Mouse (Mus musculus) CH12.LX (cell line): ENCODE results near the gene Snx8. TPM values are rescaled to one million over a fixed set of nuclear protein-coding genes. Genes with fewer than 3 reads are reported as not detected.

Source experiments
- DNase-seq: peaks from one replicate; pipeline ENCODE4 v3.0.0-alpha.2; 2013; ENCODE audit errors: extremely low read depth
- H3K27ac ChIP-seq: 2 replicates; pipeline ENCODE4 v1.5.1; 2012; ENCODE audit warnings: low read depth, mild to moderate bottlenecking, control low read depth, moderate library complexity; ENCODE audit not compliant: insufficient read depth
- H3K27me3 ChIP-seq: replicated peaks from 2 replicates; pipeline ENCODE3; 2012; ENCODE audit warnings: inconsistent platforms
- H3K36me3 ChIP-seq, 2 experiments: replicated peaks in 1 of 2; 2 replicates each; pipeline versions ENCODE3 to v1.6.1; 2012; ENCODE audit warnings: inconsistent platforms in 1 of 2, low read length in 1 of 2, mild to moderate bottlenecking in 1 of 2, mixed read lengths in 1 of 2, moderate library complexity in 1 of 2; ENCODE audit not compliant: control insufficient read depth in 1 of 2, insufficient read depth in 1 of 2
- H3K4me1 ChIP-seq, 2 experiments: 2 replicates each; pipeline ENCODE4 v1.6.1; 2012; ENCODE audit warnings: inconsistent platforms in 1 of 2, moderate library complexity in 1 of 2; ENCODE audit not compliant: insufficient read depth in 2 of 2, control insufficient read depth in 1 of 2
- H3K4me2 ChIP-seq: 2 replicates; pipeline ENCODE4 v1.6.1; 2012; ENCODE audit warnings: low read depth, mild to moderate bottlenecking, control low read depth; ENCODE audit not compliant: poor library complexity, insufficient read depth, severe bottlenecking
- H3K4me3 ChIP-seq, 3 experiments: fragments of 150-350 bp in 1 of 3; sonication (generic) in 1 of 3; replicated peaks in 1 of 3; 2 replicates each; pipeline versions ENCODE3 to v1.5.1; 2011 to 2012; ENCODE audit warnings: low read depth in 2 of 3, low read length in 2 of 3, mild to moderate bottlenecking in 2 of 3, moderate library complexity in 2 of 3, control low read depth in 1 of 3, improper control_type of control experiment in 1 of 3, inconsistent platforms in 1 of 3, mixed read lengths in 1 of 3; ENCODE audit not compliant: poor library complexity in 1 of 3
- H3K79me2 ChIP-seq: replicated peaks from 2 replicates; pipeline ENCODE4 v1.6.1; 2012; ENCODE audit warnings: mild to moderate bottlenecking, moderate library complexity; ENCODE audit not compliant: control insufficient read depth, poor library complexity, insufficient read depth, severe bottlenecking; ENCODE audit errors: extremely low read depth
- H3K9ac ChIP-seq: 2 replicates; pipeline ENCODE4 v1.6.1; 2012; ENCODE audit warnings: low read depth, mild to moderate bottlenecking, control low read depth, moderate library complexity; ENCODE audit not compliant: insufficient read depth
- H3K9me3 ChIP-seq: replicated peaks from 2 replicates; pipeline ENCODE3; 2012; ENCODE audit warnings: low read length, inconsistent platforms, mixed read lengths
- BHLHE40 ChIP-seq: IDR thresholded peaks from 2 replicates; pipeline ENCODE4 v1.6.1; 2011; ENCODE audit warnings: mild to moderate bottlenecking, low read depth, low read length, improper control_type of control experiment
- CHD1 ChIP-seq: IDR thresholded peaks from 2 replicates; pipeline ENCODE4 v1.6.1; 2012; ENCODE audit warnings: low read depth, low read length, improper control_type of control experiment, inconsistent platforms
- CHD2 ChIP-seq: IDR thresholded peaks from 2 replicates; pipeline ENCODE4 v1.6.1; 2011; ENCODE audit warnings: low read length, improper control_type of control experiment
- CTCF ChIP-seq, 2 experiments: IDR thresholded peaks in 1 of 2; conservative IDR thresholded peaks in 1 of 2; 2 replicates each; pipeline ENCODE4 v1.5.1; 2011 to 2012; ENCODE audit warnings: low read depth in 2 of 2, low read length in 2 of 2, improper control_type of control experiment in 1 of 2, inconsistent platforms in 1 of 2, mild to moderate bottlenecking in 1 of 2, moderate library complexity in 1 of 2
- E2F4 ChIP-seq: IDR thresholded peaks from 2 replicates; pipeline ENCODE4 v1.6.1; 2011; ENCODE audit warnings: low read depth, low read length, improper control_type of control experiment; ENCODE audit not compliant: insufficient replicate concordance
- ELF1 ChIP-seq: IDR thresholded peaks from 2 replicates; pipeline ENCODE4 v1.6.1; 2014; ENCODE audit warnings: low read depth, mild to moderate bottlenecking, inconsistent platforms, low read length, improper control_type of control experiment
- GABPA ChIP-seq: IDR thresholded peaks from 2 replicates; pipeline ENCODE4 v1.6.1; 2012; ENCODE audit warnings: low read depth, low read length, improper control_type of control experiment, inconsistent platforms; ENCODE audit not compliant: insufficient replicate concordance
- JUND ChIP-seq: conservative IDR thresholded peaks from 2 replicates; pipeline ENCODE4 v1.6.1; 2011; ENCODE audit warnings: low read depth, low read length, improper control_type of control experiment
- KAT2A ChIP-seq: IDR thresholded peaks from 2 replicates; pipeline ENCODE4 v1.6.1; 2012; ENCODE audit warnings: low read length, improper control_type of control experiment, inconsistent platforms; ENCODE audit not compliant: insufficient replicate concordance
- MAX ChIP-seq: IDR thresholded peaks from 2 replicates; pipeline ENCODE4 v1.6.1; 2011; ENCODE audit warnings: low read length, improper control_type of control experiment
- MAZ ChIP-seq: IDR thresholded peaks from 2 replicates; pipeline ENCODE4 v1.6.1; 2012; ENCODE audit warnings: low read depth, mild to moderate bottlenecking, inconsistent platforms, low read length, improper control_type of control experiment, moderate library complexity
- MEF2A ChIP-seq: IDR thresholded peaks from 2 replicates; pipeline ENCODE4 v1.6.1; 2014; ENCODE audit warnings: low read depth, mild to moderate bottlenecking, inconsistent platforms, low read length, improper control_type of control experiment, borderline replicate concordance
- MYC ChIP-seq: IDR thresholded peaks from 2 replicates; pipeline ENCODE4 v1.6.1; 2011; ENCODE audit warnings: low read depth, mild to moderate bottlenecking, improper control_type of control experiment, low read length
- NELFE ChIP-seq: IDR thresholded peaks from 2 replicates; pipeline ENCODE4 v1.6.1; 2011; ENCODE audit warnings: low read depth, low read length, improper control_type of control experiment
- NRF1 ChIP-seq: IDR thresholded peaks from 2 replicates; pipeline ENCODE4 v1.6.1; 2014; ENCODE audit warnings: low read depth, mild to moderate bottlenecking, inconsistent platforms, low read length, improper control_type of control experiment, moderate library complexity
- POLR2A ChIP-seq: IDR thresholded peaks from 2 replicates; pipeline ENCODE4 v1.6.1; 2011; ENCODE audit warnings: low read depth, mild to moderate bottlenecking, improper control_type of control experiment, low read length
- RAD21 ChIP-seq: IDR thresholded peaks from 2 replicates; pipeline ENCODE4 v1.6.1; 2011; ENCODE audit warnings: low read depth, mild to moderate bottlenecking, low read length, improper control_type of control experiment, moderate library complexity
- SMC3 ChIP-seq: IDR thresholded peaks from 2 replicates; pipeline ENCODE4 v1.6.1; 2011; ENCODE audit warnings: low read depth, low read length, improper control_type of control experiment
- TBP ChIP-seq: conservative IDR thresholded peaks from 2 replicates; pipeline ENCODE4 v1.6.1; 2011; ENCODE audit warnings: low read depth, low read length, improper control_type of control experiment
- UBTF ChIP-seq: IDR thresholded peaks from 2 replicates; pipeline ENCODE4 v1.6.1; 2012; ENCODE audit warnings: low read depth, mild to moderate bottlenecking, inconsistent platforms, low read length, improper control_type of control experiment, moderate library complexity
- USF1 ChIP-seq: IDR thresholded peaks from 2 replicates; pipeline ENCODE4 v1.6.1; 2014; ENCODE audit warnings: low read depth, mild to moderate bottlenecking, inconsistent platforms, low read length, improper control_type of control experiment
- USF2 ChIP-seq: conservative IDR thresholded peaks from 2 replicates; pipeline ENCODE4 v1.6.1; 2011; ENCODE audit warnings: low read depth, low read length, improper control_type of control experiment
- ZKSCAN1 ChIP-seq: IDR thresholded peaks from 2 replicates; pipeline ENCODE4 v1.6.1; 2012; ENCODE audit warnings: low read depth, inconsistent platforms, low read length, improper control_type of control experiment, borderline replicate concordance
- ZMIZ1 ChIP-seq: IDR thresholded peaks from 2 replicates; pipeline ENCODE4 v1.6.1; 2012; ENCODE audit warnings: low read depth, mild to moderate bottlenecking, inconsistent platforms, low read length, improper control_type of control experiment
- ZNF384 ChIP-seq: IDR thresholded peaks from 2 replicates; pipeline ENCODE4 v1.6.1; 2012; ENCODE audit warnings: low read depth, low read length, improper control_type of control experiment, inconsistent platforms
- dilution Hi-C: fragments of 300-500 bp; cut with MboI; formaldehyde crosslinking; loops from 2 replicates; pipeline ENCODE4 v1.14.3; 2020; ENCODE audit warnings: low sequenced_read_pairs; ENCODE audit not compliant: extremely low pct_unique_long_range_greater_than_20kb, extremely low pct_ligation_motif_present
- in situ Hi-C: fragments of 300-500 bp; cut with MboI; formaldehyde crosslinking; loops from 3 replicates; pipeline ENCODE4 v1.14.3; 2019; ENCODE audit warnings: low sequenced_read_pairs, low pct_ligation_motif_present, low pct_unique_long_range_greater_than_20kb, mixed read lengths
- polyA plus RNA-seq: library from polyadenylated mRNA; unstranded; fragments of >175 nt; gene quantifications from 2 replicates; pipeline ENCODE4 v1.2.1, GENCODE M21; 2012; ENCODE audit warnings: low read depth; ENCODE audit not compliant: insufficient read length
- total RNA-seq, 2 experiments: library from RNA; depleted of rRNA; stranded (reverse); fragments of 300-350 nt in 1 of 2; fragments of >200 nt in 1 of 2; gene quantifications; 2 replicates each; pipeline ENCODE4 v1.2.3; 2012 to 2014

Gene Snx8
- total and polyA plus RNA-seq, 3 experiments, result 20.8 to 42.4 (median 34.6) TPM

DNA sequence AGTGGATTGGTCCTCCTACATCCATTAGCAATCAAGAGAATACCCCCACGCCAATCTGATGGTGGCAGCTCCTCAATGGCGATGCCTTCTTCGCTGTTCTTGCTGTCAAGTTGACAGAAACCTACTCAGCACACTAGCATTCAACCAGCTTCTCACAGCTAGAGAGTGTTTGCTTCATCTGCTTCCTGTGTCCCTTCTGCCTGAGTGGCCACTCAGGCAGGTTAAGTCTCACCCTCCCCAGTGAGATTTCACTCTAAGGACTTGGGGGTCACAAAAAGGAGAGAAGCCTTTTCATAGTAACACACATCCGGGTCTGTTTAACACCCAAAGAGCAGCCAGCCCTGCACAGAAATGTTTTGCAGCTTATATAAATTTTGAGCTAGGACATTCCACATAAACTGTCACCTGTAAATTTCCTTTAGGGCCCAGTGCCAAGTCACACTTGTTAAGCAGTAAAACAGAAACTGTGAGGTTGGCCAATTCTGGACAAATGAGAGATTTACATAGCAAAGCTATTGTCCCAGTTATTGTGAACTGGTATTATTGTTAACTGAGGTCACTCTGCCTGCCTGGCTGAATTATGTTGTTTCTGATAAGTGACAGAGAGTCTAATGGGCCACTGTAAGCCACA, 13.7 kb upstream of the Snx8 start:
- in situ Hi-C loops, result loop anchor here (25.0 kb wide), 1 partner anchor 215 kb away; no protein-coding TSS in a partner anchor
- peaks cover 5 to 12% of the 10 kb centered on the region in 2 experiments; a peak in 3 of 4 replicates for H3K4me1 ChIP-seq
- peaks cover 3% of the 10 kb centered on the region for H3K27me3 ChIP-seq
- H3K79me2 ChIP-seq, result no peaks in the 10 kb centered on the region
- no peak for TF ChIP-seq KAT2A
- TF ChIP-seq SMC3, result no peak
- TF ChIP-seq USF2, result no peak
- TF ChIP-seq MAZ, result no peak
- TF ChIP-seq ELF1, result no peak
- no peak for TF ChIP-seq NRF1
- no peak for TF ChIP-seq BHLHE40
- TF ChIP-seq USF1, result no peak
- no peak for TF ChIP-seq ZKSCAN1
- TF ChIP-seq GABPA, result no peak
- TF ChIP-seq MAX, result no peak
- TF ChIP-seq NELFE, result no peak
- TF ChIP-seq UBTF, result no peak
- TF ChIP-seq E2F4, result no peak
- TF ChIP-seq ZMIZ1, result no peak
- TF ChIP-seq CHD1, result no peak
- TF ChIP-seq JUND, result no peak
- TF ChIP-seq MEF2A, result no peak
- TF ChIP-seq, all 38 proteins: peak for 0
- no peaks in the 10 kb centered on the region for H3K36me3 ChIP-seq
- no peak overlapping the region for H3K27ac ChIP-seq
- H3K4me2 ChIP-seq, result no peak overlapping the region
- H3K4me3 ChIP-seq, result no peak overlapping the region
- H3K9me3 ChIP-seq, result peaks cover 5% of the 10 kb centered on the region
- no peak overlapping the region for H3K9ac ChIP-seq
- no peak for DNase-seq
- dilution Hi-C loops, result no loop called here

DNA sequence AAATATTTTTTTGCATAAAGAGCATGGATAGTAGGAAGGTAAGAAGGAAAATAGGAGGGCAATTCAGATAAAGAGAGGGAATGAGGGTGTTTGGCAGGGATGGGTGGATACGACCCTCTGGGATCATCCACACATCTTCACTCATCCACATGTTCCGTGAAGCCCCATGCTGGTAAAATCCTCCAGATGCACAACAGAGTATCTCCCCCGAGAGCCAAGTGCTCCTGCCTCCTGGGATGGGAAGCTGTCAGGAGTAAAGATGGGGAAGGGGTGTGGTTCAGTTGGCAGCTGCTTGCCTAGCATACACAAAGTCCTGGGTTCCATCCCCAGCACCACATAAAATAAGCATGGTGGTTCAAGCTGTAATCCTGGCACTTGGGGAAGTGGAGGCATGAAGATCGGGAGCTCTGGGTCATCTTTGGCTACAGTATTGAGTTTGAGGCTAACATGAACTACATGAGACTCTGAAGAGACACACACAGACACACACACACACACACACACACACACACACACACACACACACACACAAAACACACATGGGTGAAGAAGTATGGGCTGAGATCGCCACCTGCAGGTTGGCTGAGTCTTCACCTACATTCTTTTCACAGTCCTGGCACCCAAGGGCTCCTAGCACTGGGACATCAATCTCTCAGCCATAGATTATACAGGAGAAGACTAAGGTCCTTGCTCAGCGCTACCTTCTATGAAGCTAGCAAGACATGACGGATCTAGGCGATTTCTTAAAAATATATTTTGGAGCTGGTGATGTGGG, 7.3 kb upstream of the Snx8 start:
- H3K9ac ChIP-seq, result no peak overlapping the region
- peaks cover 0 to 5% of the 10 kb centered on the region in 2 experiments; a peak in 2 of 4 replicates for H3K4me1 ChIP-seq
- H3K27me3 ChIP-seq, result peaks cover 5% of the 10 kb centered on the region
- dilution Hi-C loops (no loop called here), in situ Hi-C loops (no loop called here)
- peak; percentile 69 for DNase-seq
- TF ChIP-seq RAD21 (peak; percentile 85), ELF1 (no peak), CTCF (conservative IDR thresholded peaks at IDR 0.05 in 1 of 2, IDR thresholded peaks at IDR 0.05 in 1 of 2; ENCODE audit: low read depth in 2 of 2, low read length in 2 of 2) (peak in 1 of 2 experiments; percentile 85; a peak in 2 of 4 replicates), GABPA (no peak), MYC (no peak), POLR2A (no peak), TBP (no peak), NRF1 (no peak), NELFE (no peak), KAT2A (no peak), SMC3 (peak; percentile 85), ZNF384 (no peak), CHD2 (no peak)
- H3K27ac ChIP-seq, result no peak overlapping the region
- no peaks in the 10 kb centered on the region for H3K79me2 ChIP-seq
- H3K9me3 ChIP-seq, result peaks cover under 1% of the 10 kb centered on the region
- no peak overlapping the region for H3K4me2 ChIP-seq
- no peaks in the 10 kb centered on the region for H3K36me3 ChIP-seq
- no peak overlapping the region for H3K4me3 ChIP-seq
